Mouse (Mus musculus) liver, embryonic 14.5 days (tissue): ENCODE data around the gene Myh9. TPM values are rescaled to one million over a fixed set of nuclear protein-coding genes. Genes with fewer than 3 reads are reported as not detected.
A peak's percentile ranks its signal among the peaks of the same experiment; 100 is the strongest.

ENCODE experiments used
- ATAC-seq: fragments of 200-750 bp; cut with Nextera tagmentation; 2 replicates; pipeline ENCODE4 v1.8.0; 2017; ENCODE audit warnings: moderate number of reproducible peaks, mild to moderate bottlenecking, moderate library complexity; ENCODE audit not compliant: insufficient read depth
- DNase-seq, 3 experiments: peaks; one replicate each; pipeline ENCODE4 v3.0.0-alpha.2; 2012 to 2013; ENCODE audit warnings: low read depth in 3 of 3, low spot score in 3 of 3
- H3K27ac ChIP-seq: fragments of 300-500 bp; sonication (generic); 2 replicates; pipeline ENCODE4 v1.5.1; 2014; ENCODE audit warnings: moderate library complexity, mild to moderate bottlenecking, control low read depth, inconsistent platforms
- H3K27me3 ChIP-seq: fragments of 300-500 bp; sonication (generic); 2 replicates; pipeline ENCODE4 v1.6.1; 2014; ENCODE audit warnings: mild to moderate bottlenecking, low read length, moderate library complexity; ENCODE audit not compliant: control insufficient read depth, insufficient read depth
- H3K36me3 ChIP-seq: fragments of 300-500 bp; sonication (generic); replicated peaks from 2 replicates; pipeline ENCODE4 v1.6.1; 2014; ENCODE audit warnings: low read depth; ENCODE audit not compliant: control insufficient read depth, insufficient read depth
- H3K4me1 ChIP-seq, 2 experiments: fragments of 200-500 bp in 1 of 2; fragments of 300-500 bp in 1 of 2; sonication (generic) in 1 of 2; replicated peaks; 2 replicates each; pipeline ENCODE4 v1.6.1; 2012 to 2014; ENCODE audit warnings: antibody characterized with exemption in 1 of 2, inconsistent platforms in 1 of 2, low read length in 1 of 2; ENCODE audit not compliant: control insufficient read depth in 2 of 2, insufficient read depth in 2 of 2
- H3K4me2 ChIP-seq: fragments of 300-500 bp; sonication (generic); 2 replicates; pipeline ENCODE4 v1.6.1; 2014; ENCODE audit warnings: low read depth, mild to moderate bottlenecking, control low read depth, moderate library complexity
- H3K4me3 ChIP-seq, 2 experiments: fragments of 200-500 bp in 1 of 2; fragments of 300-500 bp in 1 of 2; sonication (generic) in 1 of 2; 2 replicates each; pipeline ENCODE4 v1.5.1; 2012 to 2014; ENCODE audit warnings: low read depth in 2 of 2, low read length in 2 of 2, mild to moderate bottlenecking in 2 of 2, control low read depth in 1 of 2, inconsistent platforms in 1 of 2, moderate library complexity in 1 of 2; ENCODE audit not compliant: insufficient read depth in 1 of 2
- H3K9ac ChIP-seq: fragments of 300-500 bp; sonication (generic); replicated peaks from 2 replicates; pipeline ENCODE4 v1.6.1; 2014; ENCODE audit warnings: mild to moderate bottlenecking, control low read depth, moderate library complexity
- H3K9me3 ChIP-seq: fragments of 300-500 bp; sonication (generic); 2 replicates; pipeline ENCODE4 v1.6.1; 2016; ENCODE audit warnings: low read length, mixed read lengths; ENCODE audit not compliant: control insufficient read depth
- CTCF ChIP-seq: IDR thresholded peaks from 2 replicates; pipeline ENCODE4 v1.5.1; 2016; ENCODE audit warnings: antibody characterized with exemption, low read depth, control low read depth
- EP300 ChIP-seq: IDR thresholded peaks from 2 replicates; pipeline ENCODE4 v1.6.1; 2016; ENCODE audit warnings: antibody characterized with exemption, low read depth
- WGBS: fragments of 180-500 bp; shearing (Covaris S2); extraction: QIAGEN DNeasy Blood & Tissue Kit; methylation state at CpG from one replicate; pipeline ENCODE4 v1.1.7; 2014; ENCODE audit not compliant: insufficient replicate concordance; 5-methylcytosine and 5-hydroxymethylcytosine counted together
- polyA plus RNA-seq, 2 experiments: library from polyadenylated mRNA; depleted of rRNA in 1 of 2; stranded (reverse) in 1 of 2; unstranded in 1 of 2; fragments of >200 nt; fragmentation: Nextera tagmentation in 1 of 2; extraction: Ambion mirVana in 1 of 2; gene quantifications; 2 replicates each; pipeline versions ENCODE4 v1.2.1 to v1.2.3; 2012 to 2014

Gene Myh9
- polyA plus RNA-seq, 2 experiments, result 21.3 to 21.9 TPM

DNA sequence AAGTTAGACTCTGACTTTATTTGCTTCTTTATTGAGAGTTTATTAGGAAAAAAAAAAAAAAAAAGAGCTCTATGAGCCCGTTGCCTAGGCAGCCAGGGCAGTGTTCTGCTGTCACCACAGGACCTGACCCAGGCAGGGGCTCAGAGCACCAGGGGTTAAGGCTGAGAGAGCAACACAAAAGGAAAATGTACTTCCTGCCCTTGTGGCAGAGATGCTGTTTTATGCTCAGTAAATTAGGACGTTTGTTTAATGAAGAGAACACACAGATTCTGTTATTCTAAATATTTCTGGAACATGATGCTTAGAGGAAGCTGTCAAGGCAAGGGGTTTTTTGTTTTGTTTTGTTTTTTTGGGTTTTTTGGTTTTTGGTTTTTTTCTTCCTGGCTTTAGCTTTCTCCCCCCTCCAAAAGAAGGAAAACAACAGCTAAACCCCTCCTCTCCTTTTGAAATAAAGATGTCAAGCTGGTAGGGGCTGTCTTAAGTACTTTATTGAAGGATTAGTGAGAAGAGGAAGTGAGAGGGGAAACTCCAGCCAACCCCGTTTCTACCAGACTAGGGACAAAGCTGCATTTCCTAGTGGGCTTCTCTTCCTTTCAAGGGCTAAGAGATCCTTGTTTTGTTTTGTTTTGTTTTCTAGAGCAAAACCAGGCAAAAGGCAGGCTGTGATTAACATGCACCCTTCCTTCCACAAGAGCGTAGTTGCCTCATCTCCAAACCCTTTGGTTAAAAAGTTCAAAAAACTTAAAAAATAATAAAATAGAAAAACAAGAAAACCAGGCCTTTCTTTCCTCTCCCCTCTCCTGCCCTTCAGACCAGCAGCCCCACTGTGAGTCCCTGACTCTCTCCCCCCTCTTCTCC, 3.2 kb downstream of the Myh9 start:
- Histone ChIP-seq H3K27me3 (no peaks in the 10 kb centered on the region), H3K4me1 (peaks cover 40 to 56% of the 10 kb centered on the region in 2 experiments), H3K4me2 (peak overlapping the region; percentile 88), H3K27ac (peak overlapping the region; percentile 13; the same call in 1 of the 2 replicates), H3K36me3 (no peaks in the 10 kb centered on the region), H3K9me3 (no peaks in the 10 kb centered on the region), H3K4me3 (peak overlapping the region in 1 of 2 experiments; percentile 96; a peak in 2 of 4 replicates), H3K9ac (peak overlapping the region; percentile 49)
- no peak for TF ChIP-seq CTCF
- no peak for TF ChIP-seq EP300
- WGBS, result 41% methylated on average over 4 of the region's 4 CpGs
- no peak for ATAC-seq
- DNase-seq, result no peak

DNA sequence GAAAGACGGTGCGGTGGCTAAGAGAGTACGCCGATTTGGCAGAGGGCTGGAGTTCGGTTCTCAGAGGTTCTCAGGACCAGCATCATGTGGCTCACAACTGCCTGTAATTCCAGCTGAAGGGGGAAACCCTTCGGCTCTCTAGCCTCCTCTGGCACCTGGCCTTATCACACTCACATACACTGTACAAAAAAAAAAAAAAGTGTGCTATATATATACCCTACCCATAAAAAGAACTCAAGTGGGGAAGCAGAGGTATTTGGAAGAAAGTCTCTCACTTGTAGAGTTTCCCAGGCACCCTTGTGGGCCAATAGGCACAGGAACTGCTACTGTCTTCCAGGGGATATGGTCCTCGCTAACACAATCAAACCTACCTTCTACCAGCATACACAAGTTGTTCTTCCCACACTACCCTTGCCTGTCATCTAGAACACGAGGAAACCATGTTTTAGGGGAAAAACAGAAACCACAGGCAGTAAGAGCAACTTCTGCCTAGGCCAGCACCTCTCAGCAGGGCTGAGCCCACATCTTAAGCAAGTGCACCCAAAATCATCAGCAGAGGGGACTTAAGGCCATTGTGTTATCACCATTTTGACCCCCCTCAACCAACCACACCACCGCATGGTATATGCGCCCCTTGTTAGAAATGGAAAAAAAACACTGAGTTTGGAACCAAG, 4.4 kb downstream of the Myh9 start:
- 39% methylated on average over 10 of the region's 10 CpGs for WGBS
- Histone ChIP-seq H3K36me3 (no peaks in the 10 kb centered on the region), H3K27ac (0 out of 2 replicates have a peak overlapping the region, but pooled peaks have one; percentile 14), H3K4me2 (peak overlapping the region; percentile 88), H3K9me3 (no peaks in the 10 kb centered on the region), H3K4me3 (no peak overlapping the region), H3K4me1 (peaks cover 44 to 61% of the 10 kb centered on the region in 2 experiments), H3K27me3 (no peaks in the 10 kb centered on the region), H3K9ac (no peak overlapping the region; the same call in 1 of the 2 replicates)
- DNase-seq, result no peak
- no peak for ATAC-seq
- TF ChIP-seq CTCF (no peak), EP300 (no peak)

DNA sequence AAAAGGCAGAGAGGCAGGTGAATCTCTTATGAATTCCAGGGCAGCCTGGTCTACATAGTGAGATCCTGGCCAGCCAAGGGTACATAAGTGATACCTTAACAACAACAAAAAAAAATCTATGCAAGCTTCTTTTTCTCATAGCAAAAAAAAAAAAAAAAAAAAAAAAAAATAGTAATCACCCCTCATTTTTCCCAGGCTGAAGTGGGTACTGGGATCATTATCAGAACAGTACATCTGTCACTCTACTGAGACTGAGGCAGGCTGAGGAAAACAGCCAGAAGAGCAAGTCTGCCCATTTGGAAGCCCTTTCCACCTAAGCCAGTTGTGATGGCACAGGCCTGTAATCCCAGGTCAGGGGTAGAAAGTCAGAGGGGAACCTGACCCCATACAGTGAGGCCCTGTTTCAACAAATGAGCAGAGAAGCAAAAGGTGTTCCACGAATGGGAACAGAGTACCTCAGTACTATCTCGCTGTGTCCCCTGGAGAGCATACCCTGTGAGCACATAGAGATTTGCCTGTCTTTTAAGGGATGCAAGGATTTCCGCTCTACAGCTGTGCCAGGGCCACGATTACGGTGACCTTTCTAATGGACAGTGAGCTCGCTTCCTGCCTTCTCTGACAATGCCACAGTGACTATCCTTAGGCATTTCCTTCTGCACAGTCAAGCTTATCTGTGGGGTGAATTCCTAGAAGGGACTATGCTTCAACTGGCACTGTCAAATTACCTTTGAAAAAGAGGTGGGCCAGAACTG, 5.1 kb downstream of the Myh9 start:
- no peaks in the 10 kb centered on the region for H3K27me3 ChIP-seq
- TF ChIP-seq EP300 (no peak), CTCF (no peak)
- H3K4me1 ChIP-seq, result peaks cover 46 to 67% of the 10 kb centered on the region in 2 experiments
- H3K36me3 ChIP-seq, result no peaks in the 10 kb centered on the region; the same call in 1 of the 2 replicates
- no peak overlapping the region for H3K27ac ChIP-seq
- no peak overlapping the region for H3K4me3 ChIP-seq
- ATAC-seq (no peak), DNase-seq (no peak)
- no peaks in the 10 kb centered on the region for H3K9me3 ChIP-seq
- 33% methylated on average over 6 of the region's 6 CpGs for WGBS
- 0 out of 2 replicates have a peak overlapping the region, but pooled peaks have one; percentile 18 for H3K9ac ChIP-seq
- peak overlapping the region; percentile 88 for H3K4me2 ChIP-seq

DNA sequence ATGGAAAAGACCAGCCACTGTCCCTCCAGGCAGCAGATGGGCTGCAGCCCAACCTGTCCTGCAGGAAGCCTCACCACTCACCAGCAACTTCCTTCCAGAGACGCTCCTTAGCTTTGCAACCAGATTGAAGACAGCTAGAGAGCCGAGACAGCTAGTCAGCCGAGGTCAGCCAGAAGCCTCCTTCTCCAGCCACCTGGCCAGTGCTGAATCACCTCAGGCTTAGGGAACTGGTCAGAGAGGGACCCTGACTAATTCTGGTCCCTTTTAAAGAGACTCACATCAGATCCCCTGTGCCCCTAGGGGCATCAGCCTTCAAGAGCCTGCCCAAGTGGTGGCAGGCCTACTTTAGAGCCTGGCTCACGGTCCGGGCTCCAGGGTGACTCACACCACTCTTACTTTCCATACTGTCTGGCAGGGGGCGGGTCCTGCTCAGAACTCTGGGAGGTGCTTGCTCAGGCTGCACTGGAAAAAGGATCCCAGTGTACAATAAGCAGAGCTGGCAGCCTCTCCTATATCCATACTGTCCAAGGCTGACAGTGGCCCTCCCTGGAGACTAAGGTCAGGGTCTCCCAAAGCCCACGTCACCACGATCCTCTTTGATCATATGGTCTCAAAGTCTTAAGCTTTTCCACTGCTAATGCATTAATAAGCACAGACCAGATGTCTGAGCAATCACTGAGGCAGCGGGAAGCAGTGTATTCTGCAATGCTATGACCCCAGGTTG, 5.9 kb downstream of the Myh9 start:
- H3K27me3 ChIP-seq, result no peaks in the 10 kb centered on the region
- TF ChIP-seq CTCF, result no peak
- no peak for TF ChIP-seq EP300
- H3K4me2 ChIP-seq, result peak overlapping the region; percentile 88; the same call in 1 of the 2 replicates
- peaks cover 46 to 71% of the 10 kb centered on the region in 2 experiments for H3K4me1 ChIP-seq
- H3K4me3 ChIP-seq, result no peak overlapping the region
- ATAC-seq (no peak), DNase-seq (no peak)
- 50% methylated on average over 9 of the region's 9 CpGs for WGBS
- H3K9me3 ChIP-seq, result no peaks in the 10 kb centered on the region
- H3K36me3 ChIP-seq, result no peaks in the 10 kb centered on the region; the same call in 1 of the 2 replicates
- no peak overlapping the region for H3K27ac ChIP-seq
- no peak overlapping the region for H3K9ac ChIP-seq
